Mouse (Mus musculus) intestine, embryonic 14.5 days (tissue): ENCODE results near the gene Dock1. TPM values are rescaled to one million over a fixed set of nuclear protein-coding genes. Genes with fewer than 3 reads are reported as not detected.

Source experiments
- ATAC-seq: fragments of 200-750 bp; cut with Nextera tagmentation; replicated peaks from 2 replicates; pipeline ENCODE4 v1.8.0; 2017; ENCODE audit warnings: low read depth, moderate number of reproducible peaks, moderate TSS enrichment, moderate library complexity; ENCODE audit not compliant: low FRiP score, low TSS enrichment
- DNase-seq: peaks from one replicate; pipeline ENCODE4 v3.0.0-alpha.2; 2018; ENCODE audit warnings: low spot score
- H3K27ac ChIP-seq: fragments of 300-500 bp; sonication (generic); 2 replicates; pipeline ENCODE4 v1.5.1; 2014; ENCODE audit warnings: low read depth, mild to moderate bottlenecking, control low read depth
- H3K27me3 ChIP-seq: fragments of 300-500 bp; sonication (generic); replicated peaks from 2 replicates; pipeline ENCODE4 v1.6.1; 2014; ENCODE audit warnings: low read length, control low read depth; ENCODE audit not compliant: control insufficient read depth, insufficient read depth
- H3K36me3 ChIP-seq: fragments of 300-500 bp; sonication (generic); 2 replicates; pipeline ENCODE4 v1.6.1; 2014; ENCODE audit warnings: low read length, control low read depth; ENCODE audit not compliant: control insufficient read depth, insufficient read depth
- H3K4me1 ChIP-seq: fragments of 300-500 bp; sonication (generic); replicated peaks from 2 replicates; pipeline ENCODE4 v1.6.1; 2014; ENCODE audit warnings: low read length, control low read depth, mixed read lengths; ENCODE audit not compliant: control insufficient read depth, insufficient read depth
- H3K4me2 ChIP-seq: fragments of 300-500 bp; sonication (generic); 2 replicates; pipeline ENCODE4 v1.6.1; 2014; ENCODE audit warnings: low read length
- H3K4me3 ChIP-seq: fragments of 300-500 bp; sonication (generic); 2 replicates; pipeline ENCODE4 v1.5.1; 2014; ENCODE audit warnings: low read depth, low read length, control low read depth, mixed read lengths
- H3K9ac ChIP-seq: fragments of 300-500 bp; sonication (generic); 2 replicates; pipeline ENCODE4 v1.6.1; 2014; ENCODE audit warnings: mild to moderate bottlenecking, low read length
- H3K9me3 ChIP-seq: fragments of 300-500 bp; sonication (generic); 2 replicates; pipeline ENCODE4 v1.6.1; 2016; ENCODE audit warnings: low read length, control low read depth; ENCODE audit not compliant: control insufficient read depth
- WGBS: fragments of 180-500 bp; shearing (Covaris S2); extraction: QIAGEN DNeasy Blood & Tissue Kit; methylation state at CpG from one replicate; pipeline ENCODE4 v1.1.7; 2014; 5-methylcytosine and 5-hydroxymethylcytosine counted together
- polyA plus RNA-seq: library from polyadenylated mRNA; unstranded; fragments of >200 nt; fragmentation: Nextera tagmentation; extraction: Ambion mirVana; gene quantifications from 2 replicates; pipeline ENCODE4 v1.2.1, GENCODE M21; 2014

The Dock1 gene
- polyA plus RNA-seq, 1 experiment from 2014 or later: 37.9 TPM

DNA sequence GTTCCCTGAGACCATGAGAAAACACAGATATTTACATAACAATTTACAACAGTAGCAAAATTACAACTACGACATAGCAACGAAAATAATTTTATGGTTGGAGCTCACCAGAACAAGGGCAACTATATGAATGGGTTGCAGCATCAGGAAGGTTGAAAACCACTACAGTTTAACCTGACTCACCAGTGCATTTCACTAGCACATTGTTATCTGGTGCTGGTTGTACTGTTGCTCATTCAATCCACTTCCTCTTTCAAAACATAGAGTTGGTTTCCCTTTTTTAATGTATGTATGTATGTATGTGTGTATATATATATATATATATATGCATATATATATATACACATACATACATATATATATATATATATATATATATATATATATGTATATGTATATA, 138.0 kb downstream of the Dock1 start:
- ATAC-seq: no peak
- no peak for DNase-seq
- WGBS: 98% methylated on average over 2 of the region's 2 CpGs
- Histone ChIP-seq H3K4me3 (no peak overlapping the region), H3K36me3 (peaks cover 55% of the 10 kb centered on the region), H3K27ac (no peak overlapping the region), H3K9me3 (no peaks in the 10 kb centered on the region), H3K4me1 (no peaks in the 10 kb centered on the region), H3K27me3 (no peaks in the 10 kb centered on the region), H3K9ac (no peak overlapping the region), H3K4me2 (no peak overlapping the region)

DNA sequence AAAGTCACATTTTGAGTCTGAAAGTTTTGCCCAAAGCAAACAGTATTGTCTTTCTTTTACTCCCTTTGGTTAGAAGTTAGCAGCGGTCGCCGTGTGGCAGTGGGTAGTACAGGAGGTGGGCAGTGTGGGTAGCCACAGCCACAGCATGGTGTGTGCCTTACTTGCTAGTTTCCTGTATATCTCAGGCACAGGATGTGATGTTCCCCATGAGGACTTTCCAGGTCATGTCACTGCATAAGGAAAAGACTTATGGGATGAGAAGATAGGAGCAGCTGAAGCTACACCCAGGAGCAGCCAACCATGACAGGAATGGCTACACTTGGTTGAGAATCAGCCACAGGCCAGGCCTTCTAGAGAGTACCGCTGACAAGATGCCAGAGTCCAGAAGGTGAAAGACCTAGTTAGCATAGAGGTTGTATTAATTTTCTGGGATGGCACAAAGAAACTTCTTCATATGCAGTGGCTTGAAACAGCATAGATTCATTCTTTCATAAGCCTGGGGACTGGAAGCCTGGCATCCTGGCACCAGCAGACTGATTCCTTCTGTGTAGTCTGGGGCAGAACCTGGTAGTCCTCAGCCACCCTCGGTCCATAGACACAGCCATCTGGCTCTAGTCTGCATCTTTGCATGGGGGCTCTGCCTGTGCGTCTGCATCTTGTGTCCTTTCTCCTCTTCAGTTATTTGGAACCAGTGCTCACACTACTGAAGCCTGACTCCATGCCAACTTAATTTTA, 139.0 kb downstream of the Dock1 start:
- ATAC-seq (no peak), DNase-seq (no peak)
- Histone ChIP-seq H3K27ac (no peak overlapping the region), H3K9me3 (no peaks in the 10 kb centered on the region), H3K9ac (no peak overlapping the region), H3K4me3 (no peak overlapping the region), H3K4me1 (no peaks in the 10 kb centered on the region), H3K27me3 (no peaks in the 10 kb centered on the region), H3K4me2 (no peak overlapping the region), H3K36me3 (peaks cover 54% of the 10 kb centered on the region)
- 94% methylated on average over 6 of the region's 6 CpGs for WGBS

DNA sequence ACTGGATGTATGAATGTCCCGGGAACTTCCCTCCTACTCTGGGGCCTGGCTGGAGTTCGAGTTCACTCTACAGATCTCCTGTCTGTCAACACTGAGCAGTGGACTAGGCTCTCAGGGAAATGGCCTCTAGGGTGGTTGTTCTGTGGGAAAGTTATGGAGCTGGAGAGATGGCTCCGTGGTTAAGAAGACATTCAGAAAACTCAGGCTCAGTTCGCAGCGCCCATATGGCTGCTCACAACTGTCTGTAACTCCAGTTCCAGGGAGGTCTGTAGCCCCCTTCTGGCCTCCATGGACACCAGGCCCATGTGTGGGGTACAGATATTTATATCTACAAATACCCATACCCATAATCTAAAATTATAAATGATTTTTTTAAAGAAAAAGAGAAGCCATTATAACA, 148.0 kb downstream of the Dock1 start:
- WGBS: 93% methylated on average over 5 of the region's 5 CpGs
- Histone ChIP-seq H3K27ac (no peak overlapping the region), H3K4me3 (no peak overlapping the region), H3K27me3 (no peaks in the 10 kb centered on the region), H3K9ac (no peak overlapping the region), H3K4me1 (no peaks in the 10 kb centered on the region), H3K4me2 (no peak overlapping the region), H3K36me3 (peaks cover 26% of the 10 kb centered on the region), H3K9me3 (no peaks in the 10 kb centered on the region)
- DNase-seq (no peak), ATAC-seq (no peak)

DNA sequence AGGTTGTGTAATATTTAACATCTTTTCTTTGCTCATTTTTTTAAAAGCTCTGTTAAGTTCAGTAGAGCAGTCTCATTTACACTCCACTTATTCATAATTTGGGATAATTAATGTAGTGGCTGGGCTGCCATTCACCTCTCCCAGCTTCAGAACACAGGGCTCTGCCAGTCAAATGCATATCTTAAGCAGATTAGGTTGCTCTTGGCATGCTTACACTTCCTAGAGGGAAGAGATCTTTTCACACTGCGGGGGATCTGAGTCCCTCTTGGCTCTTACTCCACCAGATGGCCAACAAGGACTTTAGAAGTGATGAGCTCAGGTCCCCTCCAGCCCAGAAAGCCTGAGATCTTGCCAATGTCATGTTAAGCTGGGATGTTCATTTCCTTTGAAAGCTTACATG, 150.8 kb downstream of the Dock1 start:
- ATAC-seq (no peak), DNase-seq (no peak)
- Histone ChIP-seq H3K4me1 (no peaks in the 10 kb centered on the region), H3K4me2 (no peak overlapping the region), H3K9me3 (no peaks in the 10 kb centered on the region), H3K27me3 (no peaks in the 10 kb centered on the region), H3K36me3 (peaks cover 13% of the 10 kb centered on the region), H3K27ac (no peak overlapping the region), H3K9ac (no peak overlapping the region), H3K4me3 (no peak overlapping the region)
- WGBS: 33% methylated on average over 1 of the region's 1 CpGs

DNA sequence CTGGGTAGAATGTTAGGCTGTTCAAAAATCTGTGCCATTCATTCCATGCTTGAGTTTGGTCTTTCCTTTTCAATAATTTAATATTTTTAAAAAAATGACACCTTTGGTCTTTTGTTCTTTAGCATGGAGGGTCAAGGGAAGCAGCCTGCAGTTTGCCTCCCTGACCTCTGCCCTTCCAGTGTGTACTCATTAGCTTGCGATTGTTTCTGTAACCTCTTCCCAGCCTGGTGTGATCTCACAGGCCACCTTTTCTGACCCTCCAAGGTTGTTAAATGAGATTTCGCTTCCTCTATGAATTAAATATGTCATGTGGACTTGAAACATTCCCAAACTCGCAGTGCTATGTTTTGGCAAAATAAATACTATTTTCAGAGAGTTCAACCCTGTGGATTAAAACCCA, 151.6 kb downstream of the Dock1 start:
- Histone ChIP-seq H3K4me3 (no peak overlapping the region), H3K27ac (no peak overlapping the region), H3K4me2 (no peak overlapping the region), H3K9me3 (no peaks in the 10 kb centered on the region), H3K36me3 (peaks cover 14% of the 10 kb centered on the region), H3K4me1 (no peaks in the 10 kb centered on the region), H3K9ac (no peak overlapping the region), H3K27me3 (no peaks in the 10 kb centered on the region)
- DNase-seq: no peak
- ATAC-seq: no peak
- WGBS: 46% methylated on average over 3 of the region's 3 CpGs

DNA sequence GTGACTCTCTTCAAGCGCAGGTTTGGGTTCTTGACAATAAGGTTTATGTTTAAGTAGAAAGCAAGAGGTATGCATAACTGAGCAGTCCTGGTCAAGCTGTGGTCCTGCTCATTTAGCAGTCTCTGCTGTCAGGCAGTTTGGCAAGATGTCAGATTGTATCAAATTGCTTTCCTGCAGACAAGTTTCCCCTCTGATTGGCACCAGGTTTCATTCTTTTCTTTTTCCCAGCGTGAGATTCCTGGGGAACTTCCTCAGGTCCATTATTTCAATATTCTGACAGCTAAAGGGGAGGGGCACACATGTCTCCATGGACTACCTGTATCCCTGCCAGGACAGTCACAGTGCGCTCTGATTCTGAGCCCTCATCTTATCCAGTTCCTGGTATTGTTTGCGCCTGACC, 153.4 kb downstream of the Dock1 start:
- no peaks in the 10 kb centered on the region for H3K27me3 ChIP-seq
- 0 out of 2 replicates have a peak, but pooled peaks cover 7% of the 10 kb centered on the region for H3K36me3 ChIP-seq
- ATAC-seq: no peak
- H3K4me2 ChIP-seq: no peak overlapping the region
- no peak for DNase-seq
- H3K9ac ChIP-seq: no peak overlapping the region
- H3K9me3 ChIP-seq: no peaks in the 10 kb centered on the region
- H3K4me3 ChIP-seq: no peak overlapping the region
- WGBS: 73% methylated on average over 4 of the region's 4 CpGs
- H3K27ac ChIP-seq: no peak overlapping the region
- H3K4me1 ChIP-seq: no peaks in the 10 kb centered on the region

DNA sequence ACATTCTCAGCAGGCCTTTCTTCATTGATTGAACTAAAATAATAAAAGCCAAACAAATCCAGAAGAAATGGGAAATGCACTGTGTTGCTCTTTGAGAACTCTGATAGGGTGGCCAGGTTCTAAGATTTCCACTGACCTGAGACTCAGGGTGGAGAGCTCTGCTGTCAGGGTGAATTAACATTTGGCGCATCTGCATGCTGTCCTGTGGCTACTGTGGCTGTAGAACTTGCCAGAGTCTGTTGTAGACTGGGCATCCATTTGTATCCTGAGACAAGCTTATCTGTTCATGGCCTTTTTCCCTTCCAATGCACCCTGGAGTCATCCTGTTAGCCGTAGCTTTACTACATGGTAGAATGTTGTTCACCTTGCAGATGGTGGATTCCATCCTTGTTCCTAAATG, 169.6 kb downstream of the Dock1 start:
- Histone ChIP-seq H3K36me3 (no peaks in the 10 kb centered on the region), H3K4me3 (no peak overlapping the region), H3K4me1 (no peaks in the 10 kb centered on the region), H3K27me3 (no peaks in the 10 kb centered on the region), H3K9me3 (no peaks in the 10 kb centered on the region), H3K9ac (no peak overlapping the region), H3K4me2 (no peak overlapping the region), H3K27ac (no peak overlapping the region)
- WGBS: 92% methylated on average over 2 of the region's 2 CpGs
- no peak for ATAC-seq
- no peak for DNase-seq

DNA sequence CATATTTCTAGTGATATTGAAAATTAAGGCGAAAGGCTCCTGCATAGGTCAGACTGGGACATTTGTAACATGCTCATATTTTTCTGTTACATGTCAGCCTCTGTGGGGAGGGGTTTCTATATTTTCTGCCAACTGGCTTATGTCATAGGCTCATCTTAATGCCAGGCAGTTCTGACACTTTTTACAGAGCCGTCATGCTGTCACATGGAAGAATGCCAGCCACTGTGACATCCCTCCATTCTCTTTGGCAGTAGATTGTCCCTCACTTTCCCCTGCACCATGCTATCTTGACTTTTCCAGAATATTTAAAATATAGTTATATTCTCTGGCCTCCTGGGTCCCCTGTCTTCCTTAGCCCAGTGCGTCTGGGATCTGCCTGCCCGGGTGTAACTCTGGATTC, 172.3 kb downstream of the Dock1 start:
- Histone ChIP-seq H3K4me1 (no peaks in the 10 kb centered on the region), H3K4me2 (no peak overlapping the region), H3K36me3 (no peaks in the 10 kb centered on the region), H3K9me3 (no peaks in the 10 kb centered on the region), H3K27me3 (no peaks in the 10 kb centered on the region), H3K9ac (no peak overlapping the region), H3K27ac (no peak overlapping the region), H3K4me3 (no peak overlapping the region)
- DNase-seq (no peak), ATAC-seq (no peak)
- WGBS: 92% methylated on average over 4 of the region's 4 CpGs

DNA sequence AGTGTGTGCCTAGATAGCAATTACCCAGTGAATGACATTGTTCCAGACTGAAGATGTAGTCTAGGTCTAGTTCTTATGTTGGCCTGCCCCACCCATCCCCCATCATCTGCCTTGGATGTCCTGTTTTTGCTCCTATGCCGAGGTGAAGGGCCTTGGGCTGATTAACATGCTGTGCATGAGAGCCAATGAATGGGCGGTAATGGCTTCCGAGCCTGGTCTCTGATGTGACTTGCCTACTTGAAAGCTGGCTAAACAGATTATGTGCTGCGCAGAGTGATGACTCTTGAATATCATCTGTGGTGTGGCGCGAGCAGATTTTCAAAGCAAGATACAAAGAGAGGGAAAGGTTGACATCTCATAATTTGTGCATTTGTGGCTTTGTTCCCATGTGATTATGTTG, 191.5 kb downstream of the Dock1 start:
- DNase-seq (no peak), ATAC-seq (no peak)
- H3K4me1 ChIP-seq: no peaks in the 10 kb centered on the region
- no peak overlapping the region for H3K4me3 ChIP-seq
- H3K27me3 ChIP-seq: no peaks in the 10 kb centered on the region
- H3K9ac ChIP-seq: no peak overlapping the region
- no peak overlapping the region for H3K27ac ChIP-seq
- H3K9me3 ChIP-seq: no peaks in the 10 kb centered on the region
- no peaks in the 10 kb centered on the region for H3K36me3 ChIP-seq
- WGBS: 86% methylated on average over 6 of the region's 6 CpGs
- H3K4me2 ChIP-seq: no peak overlapping the region
